Mouse (Mus musculus) myocyte (in vitro differentiated cells): Measurements from ENCODE around the gene Pmpca.

Experiments used
- E2F4 ChIP-seq: IDR thresholded peaks from one replicate; pipeline ENCODE4 v1.6.1; 2011; ENCODE audit warnings: mild to moderate bottlenecking, control low read depth, moderate library complexity; ENCODE audit not compliant: insufficient read depth
- MAX ChIP-seq: IDR thresholded peaks from one replicate; pipeline ENCODE4 v1.6.1; 2011; ENCODE audit warnings: low read depth, mild to moderate bottlenecking, control low read depth
- MYOD1 ChIP-seq, 3 experiments: IDR thresholded peaks; one replicate each; pipeline ENCODE4 v1.6.1; 2011; ENCODE audit warnings: control low read depth in 2 of 3, low read depth in 2 of 3, mild to moderate bottlenecking in 2 of 3, moderate library complexity in 1 of 3; ENCODE audit not compliant: insufficient read length in 2 of 3, control insufficient read depth in 1 of 3
- MYOG ChIP-seq, 3 experiments: IDR thresholded peaks; one replicate each; pipeline ENCODE4 v1.6.1; 2011; ENCODE audit warnings: control low read depth in 2 of 3, low read depth in 2 of 3, mild to moderate bottlenecking in 2 of 3; ENCODE audit not compliant: insufficient read length in 2 of 3, control insufficient read depth in 1 of 3, insufficient read depth in 1 of 3
- POLR2A ChIP-seq: IDR thresholded peaks from one replicate; pipeline ENCODE4 v1.6.1; 2011; ENCODE audit warnings: low read depth, mild to moderate bottlenecking, control low read depth, moderate library complexity; ENCODE audit not compliant: insufficient read length
- POLR2AphosphoS2 ChIP-seq: IDR thresholded peaks from one replicate; pipeline ENCODE4 v1.6.1; 2011; ENCODE audit warnings: low read depth, control low read depth; ENCODE audit not compliant: insufficient read length
- REST ChIP-seq: IDR thresholded peaks from one replicate; pipeline ENCODE4 v1.6.1; 2011; ENCODE audit warnings: mild to moderate bottlenecking, control low read depth, moderate library complexity; ENCODE audit not compliant: insufficient read depth, insufficient read length
- SRF ChIP-seq: IDR thresholded peaks from one replicate; pipeline ENCODE4 v1.6.1; 2011; ENCODE audit warnings: low read depth; ENCODE audit not compliant: control insufficient read depth, insufficient read length
- TCF12 ChIP-seq: IDR thresholded peaks from one replicate; pipeline ENCODE4 v1.6.1; 2011; ENCODE audit warnings: mild to moderate bottlenecking, control low read depth; ENCODE audit not compliant: poor library complexity, insufficient read depth, severe bottlenecking
- USF1 ChIP-seq: IDR thresholded peaks from one replicate; pipeline ENCODE4 v1.6.1; 2011; ENCODE audit warnings: low read depth, mild to moderate bottlenecking, control low read depth, moderate library complexity

GRCm38 (mm10) chr2:26388682-26389153 lies 421 bp upstream of the Pmpca start:
- TF ChIP-seq USF1 (no peak), SRF (no peak), REST (no peak), POLR2A (no peak), E2F4 (no peak), MYOG (IDR thresholded peaks at IDR 0.05; ENCODE audit: control insufficient read depth in 1 of 3, insufficient read depth in 1 of 3, insufficient read length in 2 of 3, low read depth in 2 of 3) (no peak), POLR2AphosphoS2 (peak; percentile 54), TCF12 (no peak), MAX (no peak), MYOD1 (IDR thresholded peaks at IDR 0.05; ENCODE audit: control insufficient read depth in 1 of 3, insufficient read length in 2 of 3, low read depth in 2 of 3) (peak in 1 of 3 experiments; percentile 18)
